Mouse (Mus musculus): ENCODE measurements around the gene Shf. TPM values are rescaled to one million over a fixed set of nuclear protein-coding genes. Genes with fewer than 3 reads are reported as not detected.
A peak's percentile ranks its signal among the peaks of the same experiment; 100 is the strongest.
"Not testable (repeated sequence)": the region's sequence is repeated elsewhere in the genome, so short reads cannot be mapped to it uniquely, and the experiment has no call there.

Shf gene
- polyA plus RNA-seq, 1 experiment from 2014 or later: 3.9 TPM

- no peak for DNase-seq (ENCODE audit: low spot score)
Measured at GRCm38 (mm10) chr2:122349136-122349785, 19.7 kb downstream of the Shf start.

GRCm38 (mm10) chr2:122348531-122349131, 20.3 kb downstream of the Shf start:
- peak; percentile 86 for DNase-seq (ENCODE audit: low spot score)

GRCm38 (mm10) chr2:122347257-122347656, 21.7 kb downstream of the Shf start:
- DNase-seq (ENCODE audit: low spot score): no peak

- DNase-seq (ENCODE audit: low spot score): not testable (repeated sequence)
Measured at GRCm38 (mm10) chr2:122346164-122346563, 22.8 kb downstream of the Shf start.

GRCm38 (mm10) chr2:122345106-122345893, 23.7 kb downstream of the Shf start:
- no peak for DNase-seq (ENCODE audit: low spot score)

- no peak for DNase-seq (ENCODE audit: low spot score)
Measured at GRCm38 (mm10) chr2:122337291-122337690, 31.7 kb downstream of the Shf start.

- DNase-seq (ENCODE audit: low spot score): no peak
Measured at GRCm38 (mm10) chr2:122334170-122334569, 34.8 kb downstream of the Shf start.

- no peak for DNase-seq (ENCODE audit: low spot score)
Measured at GRCm38 (mm10) chr2:122332222-122332621, 36.7 kb downstream of the Shf start.

- not testable (repeated sequence) for DNase-seq (ENCODE audit: low spot score)
Measured at GRCm38 (mm10) chr2:122330317-122330716, 38.6 kb downstream of the Shf start.

GRCm38 (mm10) chr2:122327986-122328385, 41.0 kb downstream of the Shf start:
- no peak for DNase-seq (ENCODE audit: low spot score)

GRCm38 (mm10) chr2:122325361-122325760, 43.6 kb downstream of the Shf start:
- no peak for DNase-seq (ENCODE audit: low spot score)

- no peak for DNase-seq (ENCODE audit: low spot score)
Measured at GRCm38 (mm10) chr2:122324586-122324985, 44.4 kb downstream of the Shf start.

GRCm38 (mm10) chr2:122323960-122324359, 45.0 kb downstream of the Shf start:
- no peak for DNase-seq (ENCODE audit: low spot score)

- no peak for DNase-seq (ENCODE audit: low spot score)
Measured at GRCm38 (mm10) chr2:122317384-122317783, 51.6 kb downstream of the Shf start.

GRCm38 (mm10) chr2:122315372-122315771, 53.6 kb downstream of the Shf start, which contains the start of gene Duox1:
Gene Duox1 (plus strand): TSS chr2:122315672.
- DNase-seq (ENCODE audit: low spot score): no peak

GRCm38 (mm10) chr2:122313536-122313935, 55.4 kb downstream of the Shf start, which contains the start of gene Duoxa1:
Gene Duoxa1 (minus strand): TSS chr2:122313730.
- no peak for DNase-seq (ENCODE audit: low spot score)

- DNase-seq (ENCODE audit: low spot score): peak; percentile 74
Measured at GRCm38 (mm10) chr2:122312722-122313417, 56.1 kb downstream of the Shf start.

GRCm38 (mm10) chr2:122311561-122311960, 57.4 kb downstream of the Shf start:
- no peak for DNase-seq (ENCODE audit: low spot score)

GRCm38 (mm10) chr2:122309647-122310046, 59.3 kb downstream of the Shf start:
- DNase-seq (ENCODE audit: low spot score): no peak

- DNase-seq (ENCODE audit: low spot score): no peak
Measured at GRCm38 (mm10) chr2:122306184-122306583, 62.8 kb downstream of the Shf start.

- DNase-seq (ENCODE audit: low spot score): no peak
Measured at GRCm38 (mm10) chr2:122305097-122305892, 63.7 kb downstream of the Shf start.

All from thymus, postnatal 0 days (tissue).